Mouse (Mus musculus) spleen, adult 2 months (tissue): Measurements from ENCODE around the gene Hint1. TPM values are rescaled to one million over a fixed set of nuclear protein-coding genes. Genes with fewer than 3 reads are reported as not detected.
"Not testable (repeated sequence)": the region's sequence is repeated elsewhere in the genome, so short reads cannot be mapped to it uniquely, and the experiment has no call there.

ENCODE experiments used
- DNase-seq, 2 experiments: peaks; one replicate each; pipeline versions ENCODE4 v3.0.0 to v3.0.0-alpha.2; 2012 to 2021; ENCODE audit warnings: low spot score in 2 of 2, low read depth in 1 of 2
- H3K27ac ChIP-seq: fragments of 200-500 bp; 2 replicates; pipeline ENCODE4 v1.5.1; 2012; ENCODE audit warnings: low read length, inconsistent platforms; ENCODE audit not compliant: insufficient read depth
- H3K27me3 ChIP-seq: fragments of 200-500 bp; 2 replicates; pipeline ENCODE4 v1.6.1; 2012; ENCODE audit warnings: mild to moderate bottlenecking, moderate library complexity, low read length, inconsistent platforms; ENCODE audit not compliant: control insufficient read depth, insufficient read depth
- H3K36me3 ChIP-seq: fragments of 200-500 bp; 2 replicates; pipeline ENCODE4 v1.6.1; 2012; ENCODE audit warnings: mild to moderate bottlenecking, low read length, inconsistent platforms; ENCODE audit not compliant: control insufficient read depth, insufficient read depth
- H3K4me1 ChIP-seq: fragments of 200-500 bp; 2 replicates; pipeline ENCODE4 v1.6.1; 2011; ENCODE audit warnings: inconsistent platforms; ENCODE audit not compliant: control insufficient read depth, insufficient read depth, insufficient read length
- H3K4me3 ChIP-seq: fragments of 200-500 bp; 2 replicates; pipeline ENCODE4 v1.5.1; 2011; ENCODE audit warnings: mild to moderate bottlenecking, inconsistent platforms; ENCODE audit not compliant: insufficient read depth, insufficient read length; ENCODE audit errors: extremely low read depth
- CTCF ChIP-seq: fragments of 200-500 bp; IDR thresholded peaks from 2 replicates; pipeline ENCODE4 v1.5.1; 2011; ENCODE audit warnings: mild to moderate bottlenecking, inconsistent platforms; ENCODE audit not compliant: insufficient read depth, insufficient read length, insufficient replicate concordance; ENCODE audit errors: extremely low read depth
- POLR2A ChIP-seq: fragments of 200-500 bp; IDR thresholded peaks from 2 replicates; pipeline ENCODE4 v1.6.1; 2011; ENCODE audit warnings: low read depth, low read length, inconsistent platforms
- WGBS: fragments of 180-500 bp; shearing (Covaris S2); methylation state at CpG from one replicate; pipeline ENCODE4 v1.1.7; 2018; 5-methylcytosine and 5-hydroxymethylcytosine counted together
- polyA plus RNA-seq: library from polyadenylated mRNA; depleted of rRNA; stranded (reverse); fragments of >200 nt; gene quantifications from 2 replicates; pipeline ENCODE4 v1.2.3, GENCODE M21; 2012

The Hint1 gene
- polyA plus RNA-seq, 1 experiment: 164 TPM

DNA sequence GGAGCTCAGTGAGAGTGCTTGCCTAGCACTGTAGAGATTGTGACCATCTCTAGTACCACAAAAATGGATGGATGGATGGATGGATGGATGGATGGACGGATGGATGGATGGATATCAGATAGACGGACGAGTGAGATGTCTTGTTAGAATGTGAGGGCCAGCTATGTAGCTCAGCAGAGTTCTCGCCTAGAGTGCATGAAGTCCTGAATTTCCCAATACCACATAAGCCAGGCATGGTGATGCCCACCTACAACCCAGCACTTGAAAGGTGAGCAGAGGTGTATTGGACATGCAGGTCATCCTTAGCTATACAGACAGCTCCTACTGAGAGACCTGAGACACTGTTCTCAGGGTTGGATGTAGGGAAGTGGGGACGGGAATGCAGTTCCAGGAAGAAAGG, 25.2 kb downstream of the Hint1 start:
- Histone ChIP-seq H3K4me1 (no peaks in the 10 kb centered on the region), H3K27me3 (no peaks in the 10 kb centered on the region), H3K4me3 (no peak overlapping the region), H3K36me3 (no peaks in the 10 kb centered on the region), H3K27ac (no peak overlapping the region)
- WGBS: 80% methylated on average over 5 of the region's 5 CpGs
- no peak for DNase-seq
- no peak for TF ChIP-seq CTCF
- TF ChIP-seq POLR2A: no peak

DNA sequence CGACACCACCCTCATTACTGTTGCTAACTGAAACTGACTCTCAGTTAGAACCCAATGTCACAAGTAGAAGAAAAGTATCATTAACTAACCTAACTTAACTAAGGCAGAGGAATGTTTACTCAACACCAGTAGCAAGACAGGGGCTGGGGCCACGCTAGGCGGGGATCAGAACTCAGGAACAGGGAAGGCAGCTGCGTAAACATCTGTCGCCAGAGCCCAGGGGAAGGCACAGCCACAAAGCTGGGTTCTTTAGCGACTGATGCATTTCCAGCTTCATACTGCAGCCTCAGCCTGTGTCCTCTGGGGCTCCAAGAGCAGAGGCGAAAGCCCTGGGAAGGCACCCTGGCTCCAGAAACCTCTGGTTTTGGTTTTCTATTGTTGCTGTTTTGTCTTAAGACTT, 25.9 kb downstream of the Hint1 start:
- Histone ChIP-seq H3K4me3 (no peak overlapping the region), H3K27me3 (no peaks in the 10 kb centered on the region), H3K27ac (no peak overlapping the region), H3K4me1 (no peaks in the 10 kb centered on the region), H3K36me3 (no peaks in the 10 kb centered on the region)
- 86% methylated on average over 7 of the region's 7 CpGs for WGBS
- TF ChIP-seq CTCF: no peak
- no peak for TF ChIP-seq POLR2A
- no peak for DNase-seq

GRCm38 (mm10) chr11:54894589-54894988, 28.4 kb downstream of the Hint1 start:
- TF ChIP-seq CTCF: no peak
- no peak for TF ChIP-seq POLR2A
- no peak overlapping the region for H3K27ac ChIP-seq
- 87% methylated on average over 9 of the region's 9 CpGs for WGBS
- H3K4me3 ChIP-seq: no peak overlapping the region
- no peaks in the 10 kb centered on the region for H3K36me3 ChIP-seq
- DNase-seq: no peak
- H3K4me1 ChIP-seq: no peaks in the 10 kb centered on the region
- no peaks in the 10 kb centered on the region for H3K27me3 ChIP-seq

GRCm38 (mm10) chr11:54896646-54897045, 30.5 kb downstream of the Hint1 start:
- not testable (repeated sequence) for H3K27me3 ChIP-seq, H3K36me3 ChIP-seq, H3K4me3 ChIP-seq, H3K27ac ChIP-seq, DNase-seq, H3K4me1 ChIP-seq
- 93% methylated on average over 3 of the region's 3 CpGs for WGBS

DNA sequence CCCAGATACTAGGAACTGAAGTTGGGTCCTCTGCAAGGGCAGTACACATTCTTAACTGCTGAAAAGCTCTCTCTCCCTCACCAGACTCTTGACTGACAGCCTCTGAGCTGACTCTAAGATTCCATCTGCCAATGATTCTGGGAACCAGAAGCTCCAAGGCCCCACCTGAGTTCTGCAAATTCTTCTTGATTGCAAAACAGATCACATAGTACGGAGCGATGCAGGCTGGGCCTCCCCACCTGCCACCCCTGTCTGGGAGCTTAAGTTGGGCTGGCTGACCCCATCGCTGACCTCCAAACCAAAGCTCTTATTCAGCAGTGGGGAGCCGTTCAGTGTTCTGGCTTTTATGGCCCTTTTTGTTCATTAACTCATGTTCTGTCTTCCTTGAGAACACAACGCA, 31.3 kb downstream of the Hint1 start:
- no peaks in the 10 kb centered on the region for H3K36me3 ChIP-seq
- H3K27me3 ChIP-seq: no peaks in the 10 kb centered on the region
- no peak overlapping the region for H3K4me3 ChIP-seq
- DNase-seq: no peak
- WGBS: 90% methylated on average over 5 of the region's 5 CpGs
- H3K4me1 ChIP-seq: no peaks in the 10 kb centered on the region; the same call in 1 of the 2 replicates
- no peak for TF ChIP-seq POLR2A
- TF ChIP-seq CTCF: no peak
- H3K27ac ChIP-seq: no peak overlapping the region

- TF ChIP-seq POLR2A (no peak), CTCF (no peak)
- WGBS: 82% methylated on average over 4 of the region's 4 CpGs
- Histone ChIP-seq H3K27ac (no peak overlapping the region), H3K27me3 (peaks cover 2% of the 10 kb centered on the region), H3K36me3 (no peaks in the 10 kb centered on the region), H3K4me3 (no peak overlapping the region), H3K4me1 (no peaks in the 10 kb centered on the region; the same call in 1 of the 2 replicates)
- no peak for DNase-seq
Observed at GRCm38 (mm10) chr11:54899657-54900056, 33.5 kb downstream of the Hint1 start.

GRCm38 (mm10) chr11:54902333-54903323, 36.4 kb downstream of the Hint1 start, which contains the start of gene Gpx3:
Gpx3 (plus strand) TSS chr11:54902453.
- 20% methylated on average over 45 of the region's 45 CpGs for WGBS
- Histone ChIP-seq H3K27me3 (peaks cover 2% of the 10 kb centered on the region), H3K27ac (no peak within 1 kb of the TSS; the same call in 1 of the 2 replicates), H3K36me3 (no peaks in the 10 kb centered on the region), H3K4me1 (no peaks in the 10 kb centered on the region; the same call in 1 of the 2 replicates), H3K4me3 (peak within 1 kb of the TSS; percentile 41; the same call in 1 of the 2 replicates)
- DNase-seq: no peak
- TF ChIP-seq CTCF: no peak
- TF ChIP-seq POLR2A: no peak
